Mouse (Mus musculus) forebrain, embryonic 11.5 days (tissue): ENCODE results near the gene Chmp2a. TPM values are rescaled to one million over a fixed set of nuclear protein-coding genes. Genes with fewer than 3 reads are reported as not detected.

Experiments
- ATAC-seq: fragments of 200-750 bp; cut with Nextera tagmentation; replicated peaks from 2 replicates; pipeline ENCODE4 v1.8.0; 2017; ENCODE audit warnings: moderate TSS enrichment; ENCODE audit not compliant: low FRiP score
- DNase-seq: peaks from one replicate; pipeline ENCODE4 v3.0.0-alpha.2; 2017; ENCODE audit warnings: low spot score
- H3K27ac ChIP-seq: fragments of 300-500 bp; sonication (generic); 2 replicates; pipeline ENCODE4 v1.5.1; 2014; ENCODE audit warnings: low read depth, low read length
- H3K27me3 ChIP-seq: fragments of 300-500 bp; sonication (generic); 2 replicates; pipeline ENCODE4 v1.6.1; 2014; ENCODE audit warnings: mild to moderate bottlenecking, low read length, mixed read lengths; ENCODE audit not compliant: control insufficient read depth, insufficient read depth
- H3K36me3 ChIP-seq: fragments of 300-500 bp; sonication (generic); 2 replicates; pipeline ENCODE4 v1.6.1; 2014; ENCODE audit warnings: mild to moderate bottlenecking, low read length, moderate library complexity, mixed read lengths; ENCODE audit not compliant: control insufficient read depth, insufficient read depth
- H3K4me1 ChIP-seq: fragments of 300-500 bp; sonication (generic); replicated peaks from 2 replicates; pipeline ENCODE4 v1.6.1; 2014; ENCODE audit warnings: low read length, mixed read lengths; ENCODE audit not compliant: control insufficient read depth, insufficient read depth
- H3K4me2 ChIP-seq: fragments of 300-500 bp; sonication (generic); 2 replicates; pipeline ENCODE4 v1.6.1; 2014; ENCODE audit warnings: low read depth, mild to moderate bottlenecking, low read length, moderate library complexity, mixed read lengths; ENCODE audit not compliant: severe bottlenecking
- H3K4me3 ChIP-seq: fragments of 300-500 bp; sonication (generic); 2 replicates; pipeline ENCODE4 v1.5.1; 2014; ENCODE audit warnings: low read depth, low read length
- H3K9ac ChIP-seq: fragments of 300-500 bp; sonication (generic); 2 replicates; pipeline ENCODE4 v1.6.1; 2014; ENCODE audit warnings: low read length
- H3K9me3 ChIP-seq: fragments of 300-500 bp; sonication (generic); 2 replicates; pipeline ENCODE4 v1.6.1; 2016; ENCODE audit warnings: low read length, mixed read lengths; ENCODE audit not compliant: control insufficient read depth
- WGBS: fragments of 180-500 bp; shearing (Covaris S2); extraction: QIAGEN DNeasy Blood & Tissue Kit; methylation state at CpG from one replicate; pipeline ENCODE4 v1.1.7; 2014; 5-methylcytosine and 5-hydroxymethylcytosine counted together
- polyA plus RNA-seq: library from polyadenylated mRNA; unstranded; fragments of >200 nt; fragmentation: Nextera tagmentation; extraction: Ambion mirVana; gene quantifications from 2 replicates; pipeline ENCODE4 v1.2.1, GENCODE M21; 2014

Gene Chmp2a
- polyA plus RNA-seq, 1 experiment from 2014 or later = 114 TPM

DNA sequence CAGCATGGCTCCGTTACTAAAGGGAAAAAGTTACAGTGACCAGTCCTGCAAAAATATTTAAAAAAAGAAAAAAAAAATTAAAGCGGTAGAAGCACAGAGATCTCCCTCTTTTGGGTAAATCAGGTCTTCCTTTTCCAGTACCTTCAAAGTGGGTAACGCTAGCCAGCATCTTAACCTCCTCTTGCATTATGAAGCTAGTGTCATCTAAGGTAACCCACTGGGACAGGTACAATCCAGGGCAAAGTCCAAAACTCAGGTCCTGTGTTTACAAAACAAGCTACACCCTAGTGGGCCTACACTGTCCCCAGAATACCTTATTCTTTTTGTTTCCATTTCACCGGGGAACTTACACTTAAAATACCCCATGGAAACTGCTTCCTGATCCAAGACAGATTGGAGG is 20.9 kb downstream of the Chmp2a start:
- H3K4me1 ChIP-seq = peaks cover 6% of the 10 kb centered on the region
- no peak overlapping the region for H3K4me2 ChIP-seq
- no peaks in the 10 kb centered on the region for H3K9me3 ChIP-seq
- DNase-seq (no peak), ATAC-seq (no peak)
- H3K27me3 ChIP-seq = no peaks in the 10 kb centered on the region
- H3K27ac ChIP-seq = no peak overlapping the region
- WGBS = 64% methylated on average over 4 of the region's 4 CpGs
- no peak overlapping the region for H3K4me3 ChIP-seq
- H3K36me3 ChIP-seq = no peaks in the 10 kb centered on the region
- H3K9ac ChIP-seq = no peak overlapping the region

DNA sequence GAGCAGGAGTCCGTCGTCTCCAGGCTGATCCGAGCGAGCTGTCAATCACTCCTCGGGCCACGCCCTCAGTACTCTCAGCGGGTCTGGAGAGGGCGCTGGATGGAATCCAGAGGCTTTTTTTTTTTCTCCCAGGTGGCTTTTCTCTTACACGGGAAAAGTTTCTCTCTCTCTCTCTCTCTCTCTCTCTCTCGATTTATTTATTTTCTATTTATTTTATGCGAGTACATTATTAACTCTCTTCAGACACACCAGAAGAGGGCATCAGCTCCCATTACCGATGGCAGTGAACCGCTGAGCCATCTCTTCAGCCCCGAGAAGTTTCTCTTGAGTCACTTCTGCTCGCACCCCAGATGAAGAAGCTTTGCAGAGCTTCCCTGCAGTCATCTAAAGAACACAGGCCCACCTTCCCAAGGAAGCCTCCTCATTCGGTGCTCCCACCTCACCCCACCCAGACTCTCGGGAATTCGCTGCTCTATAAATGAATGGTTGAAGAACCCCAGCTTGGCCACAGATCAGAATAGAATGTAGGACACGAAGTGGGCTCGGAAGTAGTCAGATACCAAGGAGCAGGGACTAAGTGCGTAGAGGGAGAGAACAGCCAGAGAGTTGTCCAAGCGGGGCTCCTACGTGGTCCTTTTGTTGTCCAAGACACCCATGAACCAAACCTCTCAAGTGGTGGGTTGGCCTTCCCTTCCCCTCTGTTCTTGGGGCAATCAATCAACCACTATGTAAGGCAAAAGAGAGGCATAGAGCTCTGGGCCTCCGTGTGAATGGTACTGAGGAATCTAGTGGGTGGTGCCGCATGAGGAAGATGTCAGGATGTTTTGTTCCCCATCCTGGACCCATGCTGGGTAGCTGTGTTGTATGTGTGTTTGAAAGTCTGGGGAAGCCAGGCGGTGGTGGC is 24.4 kb downstream of the Chmp2a start, which contains the start of gene Zbtb45:
Gene Zbtb45 (minus strand): TSS at position 30 of the 904 bp plus-strand sequence.
- H3K27me3 ChIP-seq = no peaks in the 10 kb centered on the region
- ATAC-seq (peak; percentile 90), DNase-seq (no peak)
- WGBS = 15% methylated on average over 26 of the region's 26 CpGs
- peaks cover 13% of the 10 kb centered on the region for H3K4me1 ChIP-seq
- peak within 1 kb of the TSS; percentile 82 for H3K9ac ChIP-seq
- peak within 1 kb of the TSS; percentile 59 for H3K4me3 ChIP-seq
- peak within 1 kb of the TSS; percentile 96 for H3K27ac ChIP-seq
- H3K36me3 ChIP-seq = peaks cover 10% of the 10 kb centered on the region; the same call in 1 of the 2 replicates
- peak within 1 kb of the TSS; percentile 86 for H3K4me2 ChIP-seq
- H3K9me3 ChIP-seq = no peaks in the 10 kb centered on the region

DNA sequence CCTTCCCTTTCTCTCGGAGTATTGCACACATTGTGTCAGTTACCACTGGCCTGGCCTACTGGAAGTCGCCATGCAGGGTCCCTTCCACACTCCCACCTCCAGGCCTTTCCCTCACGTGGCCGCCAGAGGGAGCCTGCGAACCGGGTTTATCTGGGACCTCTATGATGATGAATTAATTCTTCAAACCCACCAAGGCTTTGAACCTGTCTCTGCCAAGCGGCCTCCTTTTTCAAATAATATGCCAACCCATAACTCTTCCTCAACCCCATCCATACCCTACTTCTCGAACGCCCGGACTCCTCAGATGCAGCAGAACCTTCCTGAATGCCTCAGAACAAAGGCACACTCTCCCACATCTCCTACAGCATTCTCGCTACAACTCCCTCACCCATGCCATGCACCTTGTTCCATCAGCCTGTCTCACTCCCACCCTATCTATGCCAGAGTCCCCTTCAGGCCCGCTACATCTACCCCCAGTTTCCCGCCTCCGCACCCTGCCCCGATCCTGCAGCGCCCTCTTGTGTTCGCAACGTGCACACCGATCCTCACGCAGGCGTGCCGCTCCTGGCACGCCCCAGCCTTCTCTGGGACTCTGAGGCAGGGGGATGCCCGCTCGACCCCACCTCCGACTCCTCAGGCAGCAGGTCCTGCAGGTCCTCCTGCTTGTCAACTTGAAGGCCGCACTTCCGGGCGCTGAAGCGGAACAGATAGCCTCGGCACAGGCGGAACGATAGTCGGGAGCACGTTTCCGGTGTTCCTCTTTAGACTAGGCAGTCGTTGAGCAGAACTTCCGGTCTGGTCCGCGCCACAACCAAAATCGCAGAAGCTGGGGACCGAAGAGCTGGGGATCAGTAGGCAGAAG is 25.2 kb downstream of the Chmp2a start:
- Histone ChIP-seq H3K4me3 (peak overlapping the region; percentile 59), H3K9ac (peak overlapping the region; percentile 82), H3K9me3 (no peaks in the 10 kb centered on the region), H3K27ac (peak overlapping the region; percentile 96), H3K27me3 (no peaks in the 10 kb centered on the region), H3K36me3 (peaks cover 10% of the 10 kb centered on the region; the same call in 1 of the 2 replicates), H3K4me1 (peaks cover 13% of the 10 kb centered on the region), H3K4me2 (peak overlapping the region; percentile 86)
- ATAC-seq (peak; percentile 79), DNase-seq (peak; percentile 96)
- under 1% methylated on average over 42 of the region's 42 CpGs for WGBS

DNA sequence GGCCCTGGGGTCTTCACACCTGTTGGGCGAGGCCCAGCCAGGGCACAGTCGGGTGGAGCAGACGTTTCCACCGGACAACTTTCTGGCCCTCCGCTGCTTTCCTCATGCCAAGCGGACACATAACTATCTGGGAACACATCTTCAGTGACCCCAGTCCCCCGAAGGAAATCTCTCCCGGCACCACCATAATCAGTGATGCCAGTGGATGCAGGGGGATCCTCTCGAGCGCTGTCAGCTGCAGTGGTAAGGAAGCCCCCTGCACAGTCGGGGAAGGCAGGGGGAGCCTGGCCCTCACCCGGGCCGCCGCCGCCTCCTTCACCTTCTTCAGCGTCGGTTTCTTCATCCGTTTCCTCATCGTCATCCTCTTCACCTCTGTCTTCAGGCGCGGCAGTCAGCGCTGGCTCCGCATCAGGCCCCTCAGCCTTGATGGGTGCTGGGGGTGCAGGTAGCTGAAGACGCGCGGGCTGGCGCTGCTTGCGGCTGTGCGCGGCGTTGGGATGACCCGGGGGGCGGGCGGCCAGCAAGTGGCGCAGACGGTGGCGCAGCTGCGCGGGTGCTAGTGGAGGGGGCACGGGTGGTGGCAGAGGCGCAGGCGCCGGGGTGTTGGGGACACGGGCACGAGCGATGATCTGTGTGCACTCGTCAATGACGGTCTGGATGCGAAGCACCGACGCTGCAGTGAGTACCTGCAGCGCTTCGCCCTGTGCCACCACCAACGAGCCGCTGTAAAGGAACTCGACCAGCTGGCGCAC is 27.1 kb downstream of the Chmp2a start:
- Histone ChIP-seq H3K4me2 (0 out of 2 replicates have a peak overlapping the region, but pooled peaks have one; percentile 12), H3K27ac (no peak overlapping the region), H3K36me3 (peaks cover 10% of the 10 kb centered on the region; the same call in 1 of the 2 replicates), H3K9me3 (no peaks in the 10 kb centered on the region), H3K9ac (0 out of 2 replicates have a peak overlapping the region, but pooled peaks have one; percentile 1), H3K27me3 (no peaks in the 10 kb centered on the region), H3K4me1 (peaks cover 13% of the 10 kb centered on the region), H3K4me3 (no peak overlapping the region; the same call in 1 of the 2 replicates)
- ATAC-seq = no peak
- peak; percentile 63 for DNase-seq
- 36% methylated on average over 56 of the region's 57 CpGs for WGBS

- Histone ChIP-seq H3K27ac (no peak overlapping the region), H3K36me3 (peaks cover 10% of the 10 kb centered on the region; the same call in 1 of the 2 replicates), H3K9ac (no peak overlapping the region; the same call in 1 of the 2 replicates), H3K4me3 (no peak overlapping the region), H3K27me3 (no peaks in the 10 kb centered on the region), H3K4me2 (no peak overlapping the region), H3K9me3 (no peaks in the 10 kb centered on the region), H3K4me1 (peaks cover 13% of the 10 kb centered on the region)
- no peak for ATAC-seq
- 91% methylated on average over 10 of the region's 10 CpGs for WGBS
- DNase-seq = no peak
Measured at GRCm38 (mm10) chr7:13006531-13006930, 28.1 kb downstream of the Chmp2a start.

- H3K9me3 ChIP-seq = no peaks in the 10 kb centered on the region
- H3K9ac ChIP-seq = no peak overlapping the region
- no peaks in the 10 kb centered on the region for H3K27me3 ChIP-seq
- no peak for ATAC-seq
- WGBS = 92% methylated on average over 17 of the region's 17 CpGs
- H3K4me2 ChIP-seq = no peak overlapping the region
- H3K36me3 ChIP-seq = peaks cover 10% of the 10 kb centered on the region; the same call in 1 of the 2 replicates
- no peak for DNase-seq
- no peak overlapping the region for H3K4me3 ChIP-seq
- H3K4me1 ChIP-seq = peaks cover 13% of the 10 kb centered on the region
- H3K27ac ChIP-seq = no peak overlapping the region
Measured at GRCm38 (mm10) chr7:13006011-13006410, 28.6 kb downstream of the Chmp2a start.

DNA sequence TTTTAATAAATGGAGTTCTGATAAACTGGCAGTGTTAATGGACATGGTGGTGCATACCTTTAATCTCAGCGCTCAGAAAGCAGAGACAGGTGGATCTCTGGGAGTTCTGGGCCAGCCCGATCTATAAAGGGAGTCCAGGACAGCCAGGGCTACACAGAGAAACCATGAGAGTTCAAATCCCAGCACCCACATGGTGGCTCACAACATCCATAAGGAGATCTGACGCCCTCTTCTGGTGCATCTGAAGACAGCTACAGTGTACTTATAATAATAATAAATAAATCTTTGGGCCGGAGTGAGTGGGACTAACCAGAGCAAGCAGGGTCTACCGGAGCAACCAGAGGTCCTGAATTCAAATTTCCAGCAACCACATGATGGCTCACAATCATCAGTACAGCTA is 31.2 kb downstream of the Chmp2a start:
- ATAC-seq = no peak
- WGBS = 78% methylated on average over 5 of the region's 5 CpGs
- no peak overlapping the region for H3K4me3 ChIP-seq
- no peak overlapping the region for H3K4me2 ChIP-seq
- H3K9me3 ChIP-seq = no peaks in the 10 kb centered on the region
- H3K4me1 ChIP-seq = peaks cover 7% of the 10 kb centered on the region; the same call in 1 of the 2 replicates
- DNase-seq = no peak
- no peak overlapping the region for H3K27ac ChIP-seq
- no peaks in the 10 kb centered on the region for H3K27me3 ChIP-seq
- H3K9ac ChIP-seq = no peak overlapping the region
- H3K36me3 ChIP-seq = peaks cover 10% of the 10 kb centered on the region; the same call in 1 of the 2 replicates

DNA sequence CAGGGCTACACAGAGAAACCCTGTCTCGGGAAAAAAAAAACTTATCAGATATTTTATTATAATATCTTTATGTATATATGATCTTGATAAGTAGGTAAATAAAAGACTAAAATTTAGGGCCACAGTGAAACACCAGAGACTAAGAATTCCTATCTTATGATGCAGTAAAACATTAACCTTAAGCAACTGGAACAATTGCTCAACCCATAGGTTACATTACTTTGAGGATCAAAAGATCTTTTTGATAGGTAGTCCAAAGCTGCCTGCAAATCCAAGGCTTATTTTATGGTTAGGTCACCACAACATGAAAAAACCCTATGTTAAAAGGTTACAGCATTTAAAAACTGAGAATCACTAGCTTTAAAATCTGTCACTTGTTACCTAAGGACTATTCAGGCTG is 33.0 kb downstream of the Chmp2a start:
- H3K4me1 ChIP-seq = no peaks in the 10 kb centered on the region
- 83% methylated on average over 1 of the region's 1 CpGs for WGBS
- H3K27me3 ChIP-seq = no peaks in the 10 kb centered on the region
- ATAC-seq (no peak), DNase-seq (no peak)
- no peak overlapping the region for H3K9ac ChIP-seq
- no peak overlapping the region for H3K4me2 ChIP-seq
- H3K27ac ChIP-seq = no peak overlapping the region
- no peak overlapping the region for H3K4me3 ChIP-seq
- peaks cover 5% of the 10 kb centered on the region; the same call in 1 of the 2 replicates for H3K36me3 ChIP-seq
- H3K9me3 ChIP-seq = no peaks in the 10 kb centered on the region
